Mouse (Mus musculus): Measurements from ENCODE around the gene Panx3. TPM values are rescaled to one million over a fixed set of nuclear protein-coding genes. Genes with fewer than 3 reads are reported as not detected.

The Panx3 gene
- polyA plus RNA-seq, 1 experiment: 0.02 TPM

DNA sequence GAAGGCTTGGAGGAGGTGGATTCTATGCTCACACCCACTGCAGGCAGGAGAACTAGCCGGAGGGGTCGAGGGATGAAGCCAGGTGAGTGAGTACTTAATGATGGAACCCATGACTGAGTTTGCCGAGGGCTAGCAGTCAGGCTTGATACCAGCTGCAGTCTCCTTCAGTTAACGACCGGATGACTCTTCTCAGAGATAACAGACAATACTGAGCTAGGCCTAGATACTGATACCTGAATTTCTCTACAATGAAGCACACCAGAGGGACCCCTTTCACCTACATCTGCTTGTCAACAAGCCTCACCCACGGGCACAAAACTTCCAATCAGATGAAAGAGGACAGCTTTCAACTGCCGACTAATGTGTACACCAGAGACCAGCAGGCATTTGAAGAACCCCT lies 3.0 kb downstream of the Panx3 start:
- TF ChIP-seq TCF12 (IDR thresholded peaks at IDR 0.05; ENCODE audit: insufficient read depth, poor library complexity, severe bottlenecking): no peak
- TF ChIP-seq TCF3 (IDR thresholded peaks at IDR 0.05; ENCODE audit: insufficient read length, low read depth): no peak
- no peaks in the 10 kb centered on the region for H3K36me3 ChIP-seq (ENCODE audit: control insufficient read depth, insufficient read depth)
- H3K4me3 ChIP-seq: no peak overlapping the region
- H3K27me3 ChIP-seq (ENCODE audit: control insufficient read depth, insufficient read depth, insufficient read length): peaks cover 9% of the 10 kb centered on the region
- no peak overlapping the region for H3K4me2 ChIP-seq (ENCODE audit: low read depth)
- no peak overlapping the region for H3ac ChIP-seq (ENCODE audit: control insufficient read depth, insufficient read length)
- no peaks in the 10 kb centered on the region for H3K79me2 ChIP-seq (ENCODE audit: control insufficient read depth, insufficient read depth)

DNA sequence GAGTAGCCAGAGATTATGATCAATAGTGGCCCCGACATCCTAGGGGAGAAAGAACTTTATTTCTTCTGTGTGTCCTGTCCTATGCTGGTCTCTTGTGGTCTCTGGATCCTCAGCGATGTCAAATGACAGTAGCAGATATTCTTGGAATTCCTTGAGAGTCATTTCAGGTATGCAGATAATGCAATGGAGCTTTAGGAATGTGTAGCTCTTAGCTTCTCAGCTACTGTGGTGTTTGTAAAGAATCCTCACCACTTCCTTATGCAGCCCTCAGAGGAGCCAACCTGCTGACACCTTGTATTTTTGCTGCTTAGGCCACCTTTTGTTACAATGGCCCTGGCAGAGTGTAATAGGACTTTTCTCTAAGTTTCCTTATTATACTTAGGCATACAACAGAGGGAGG lies 4.4 kb downstream of the Panx3 start:
- H3ac ChIP-seq (ENCODE audit: control insufficient read depth, insufficient read length): no peak overlapping the region
- no peak overlapping the region for H3K4me3 ChIP-seq
- no peak overlapping the region for H3K4me2 ChIP-seq (ENCODE audit: low read depth)
- peaks cover 9% of the 10 kb centered on the region for H3K27me3 ChIP-seq (ENCODE audit: control insufficient read depth, insufficient read depth, insufficient read length)
- TF ChIP-seq MAX (IDR thresholded peaks at IDR 0.05; ENCODE audit: low read depth) (no peak), MYOG (IDR thresholded peaks at IDR 0.05; ENCODE audit: control insufficient read depth in 1 of 3, insufficient read depth in 1 of 3, insufficient read length in 2 of 3, low read depth in 2 of 3) (no peak), CEBPB (IDR thresholded peaks at IDR 0.05; ENCODE audit: insufficient read depth, poor library complexity, severe bottlenecking) (no peak), TCF12 (IDR thresholded peaks at IDR 0.05; ENCODE audit: insufficient read depth, poor library complexity, severe bottlenecking) (no peak), USF1 (IDR thresholded peaks at IDR 0.05; ENCODE audit: low read depth) (no peak), POLR2AphosphoS2 (IDR thresholded peaks at IDR 0.05; ENCODE audit: insufficient read length, low read depth) (no peak), REST (IDR thresholded peaks at IDR 0.05; ENCODE audit: insufficient read depth, insufficient read length) (no peak), SRF (IDR thresholded peaks at IDR 0.05; ENCODE audit: control insufficient read depth, insufficient read length, low read depth) (no peak)
- H3K79me2 ChIP-seq (ENCODE audit: control insufficient read depth, insufficient read depth): no peaks in the 10 kb centered on the region
- no peaks in the 10 kb centered on the region for H3K36me3 ChIP-seq (ENCODE audit: control insufficient read depth, insufficient read depth)

- no peaks in the 10 kb centered on the region for H3K36me3 ChIP-seq (ENCODE audit: control insufficient read depth, insufficient read depth)
- H3K27me3 ChIP-seq (ENCODE audit: control insufficient read depth, insufficient read depth, insufficient read length): peaks cover 9% of the 10 kb centered on the region
- H3K4me3 ChIP-seq: no peak overlapping the region
- H3ac ChIP-seq (ENCODE audit: control insufficient read depth, insufficient read length): no peak overlapping the region
- no peaks in the 10 kb centered on the region for H3K79me2 ChIP-seq (ENCODE audit: control insufficient read depth, insufficient read depth)
- TF ChIP-seq TCF3 (IDR thresholded peaks at IDR 0.05; ENCODE audit: insufficient read length, low read depth) (no peak), CEBPB (IDR thresholded peaks at IDR 0.05; ENCODE audit: insufficient read depth, poor library complexity, severe bottlenecking) (no peak), E2F4 (IDR thresholded peaks at IDR 0.05; ENCODE audit: insufficient read depth) (no peak), POLR2A (IDR thresholded peaks at IDR 0.05; ENCODE audit: insufficient read length, low read depth) (no peak), SRF (IDR thresholded peaks at IDR 0.05; ENCODE audit: control insufficient read depth, insufficient read length, low read depth) (no peak), MYOD1 (IDR thresholded peaks at IDR 0.05; ENCODE audit: control insufficient read depth in 1 of 3, insufficient read length in 2 of 3, low read depth in 2 of 3) (no peak), REST (IDR thresholded peaks at IDR 0.05; ENCODE audit: insufficient read depth, insufficient read length) (no peak)
- H3K4me2 ChIP-seq (ENCODE audit: low read depth): no peak overlapping the region
Measured at GRCm38 (mm10) chr9:37663210-37663609, 5.8 kb downstream of the Panx3 start.

DNA sequence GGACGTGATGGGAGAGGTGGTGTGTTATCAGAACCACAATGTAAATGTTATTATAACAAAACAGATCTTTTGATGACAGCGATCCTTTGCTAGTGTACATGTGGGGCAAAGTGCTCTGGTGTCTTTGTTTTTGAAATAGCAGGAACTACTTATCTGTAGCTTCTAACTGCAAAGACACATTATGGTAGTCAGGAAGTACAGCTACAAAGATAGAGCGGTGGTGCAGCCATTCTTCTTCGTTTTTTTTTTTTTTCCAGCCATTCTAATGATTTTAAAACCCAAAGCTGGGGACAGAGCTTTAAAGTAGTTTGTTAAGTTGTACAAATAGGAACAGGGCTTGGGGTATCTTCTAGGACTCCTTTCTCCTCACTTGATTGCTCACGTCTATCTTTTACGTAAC lies 9.6 kb downstream of the Panx3 start:
- Histone ChIP-seq H3K4me2 (ENCODE audit: low read depth) (no peak overlapping the region), H3K36me3 (ENCODE audit: control insufficient read depth, insufficient read depth) (peaks cover 4% of the 10 kb centered on the region), H3K79me2 (ENCODE audit: control insufficient read depth, insufficient read depth) (peaks cover 20% of the 10 kb centered on the region), H3K4me3 (no peak overlapping the region), H3ac (ENCODE audit: control insufficient read depth, insufficient read length) (no peak overlapping the region), H3K27me3 (ENCODE audit: control insufficient read depth, insufficient read depth, insufficient read length) (no peaks in the 10 kb centered on the region)
- TF ChIP-seq E2F4 (IDR thresholded peaks at IDR 0.05; ENCODE audit: insufficient read depth) (no peak), TCF3 (IDR thresholded peaks at IDR 0.05; ENCODE audit: insufficient read length, low read depth) (no peak), SRF (IDR thresholded peaks at IDR 0.05; ENCODE audit: control insufficient read depth, insufficient read length, low read depth) (no peak), MYOG (IDR thresholded peaks at IDR 0.05; ENCODE audit: control insufficient read depth in 1 of 3, insufficient read depth in 1 of 3, insufficient read length in 2 of 3, low read depth in 2 of 3) (no peak), MYOD1 (IDR thresholded peaks at IDR 0.05; ENCODE audit: control insufficient read depth in 1 of 3, insufficient read length in 2 of 3, low read depth in 2 of 3) (no peak), CEBPB (IDR thresholded peaks at IDR 0.05; ENCODE audit: insufficient read depth, poor library complexity, severe bottlenecking) (no peak), TCF12 (IDR thresholded peaks at IDR 0.05; ENCODE audit: insufficient read depth, poor library complexity, severe bottlenecking) (no peak), POLR2A (IDR thresholded peaks at IDR 0.05; ENCODE audit: insufficient read length, low read depth) (no peak), REST (IDR thresholded peaks at IDR 0.05; ENCODE audit: insufficient read depth, insufficient read length) (no peak), USF1 (IDR thresholded peaks at IDR 0.05; ENCODE audit: low read depth) (no peak), POLR2AphosphoS2 (IDR thresholded peaks at IDR 0.05; ENCODE audit: insufficient read length, low read depth) (no peak), MAX (IDR thresholded peaks at IDR 0.05; ENCODE audit: low read depth) (no peak)

GRCm38 (mm10) chr9:37656931-37657481 lies 12.0 kb downstream of the Panx3 start, which contains the start of gene Tbrg1:
Tbrg1 (minus strand) TSS chr9:37657312.
- H3K4me2 ChIP-seq (ENCODE audit: low read depth): peak within 1 kb of the TSS; percentile 97
- H3ac ChIP-seq (ENCODE audit: control insufficient read depth, insufficient read length): peak within 1 kb of the TSS; percentile 12
- TF ChIP-seq POLR2AphosphoS2 (IDR thresholded peaks at IDR 0.05; ENCODE audit: insufficient read length, low read depth) (peak; percentile 61), TCF3 (IDR thresholded peaks at IDR 0.05; ENCODE audit: insufficient read length, low read depth) (no peak), CEBPB (IDR thresholded peaks at IDR 0.05; ENCODE audit: insufficient read depth, poor library complexity, severe bottlenecking) (peak; percentile 96), MYOG (IDR thresholded peaks at IDR 0.05; ENCODE audit: control insufficient read depth in 1 of 3, insufficient read depth in 1 of 3, insufficient read length in 2 of 3, low read depth in 2 of 3) (peak in 1 of 3 experiments; percentile 2), E2F4 (IDR thresholded peaks at IDR 0.05; ENCODE audit: insufficient read depth) (no peak), TCF12 (IDR thresholded peaks at IDR 0.05; ENCODE audit: insufficient read depth, poor library complexity, severe bottlenecking) (no peak), POLR2A (IDR thresholded peaks at IDR 0.05; ENCODE audit: insufficient read length, low read depth) (peak; percentile 57), SRF (IDR thresholded peaks at IDR 0.05; ENCODE audit: control insufficient read depth, insufficient read length, low read depth) (no peak), MAX (IDR thresholded peaks at IDR 0.05; ENCODE audit: low read depth) (peak; percentile 61)
- peak within 1 kb of the TSS; percentile 97 for H3K4me3 ChIP-seq
- H3K79me2 ChIP-seq (ENCODE audit: control insufficient read depth, insufficient read depth): peaks cover 20% of the 10 kb centered on the region
- no peaks in the 10 kb centered on the region for H3K27me3 ChIP-seq (ENCODE audit: control insufficient read depth, insufficient read depth, insufficient read length)
- H3K36me3 ChIP-seq (ENCODE audit: control insufficient read depth, insufficient read depth): peaks cover 20% of the 10 kb centered on the region
